Mouse (Mus musculus): ENCODE results near the gene Alpk3. TPM values are rescaled to one million over a fixed set of nuclear protein-coding genes. Genes with fewer than 3 reads are reported as not detected.
A peak's percentile ranks its signal among the peaks of the same experiment; 100 is the strongest.

The Alpk3 gene
- total RNA-seq, 1 experiment, result 3.3 TPM

DNA sequence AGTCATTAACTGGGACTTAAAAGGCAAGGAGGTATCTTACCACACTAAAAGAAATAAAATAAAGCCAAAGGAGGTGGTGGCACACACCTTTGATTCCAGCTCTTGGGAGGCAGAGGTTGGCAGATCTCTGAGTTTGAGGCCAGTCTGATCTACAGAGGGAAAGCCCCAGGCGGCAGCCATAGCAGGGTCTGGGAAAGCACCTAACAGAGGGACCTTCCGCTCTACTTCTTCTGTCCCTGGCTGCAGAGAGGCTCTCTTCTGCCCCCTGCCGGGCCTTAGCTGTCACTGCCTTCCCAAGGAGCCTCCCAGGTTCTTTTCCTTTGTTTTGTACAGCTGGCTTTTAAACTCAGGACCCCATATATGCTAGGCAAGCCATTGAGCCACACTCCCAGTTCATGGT, 97.6 kb downstream of the Alpk3 start:
- Histone ChIP-seq H3K9ac (ENCODE audit: insufficient read depth, low read depth, low read length, poor library complexity, severe bottlenecking) (no peak overlapping the region), H3K4me3 (ENCODE audit: insufficient read depth in 1 of 2, low read depth in 1 of 2, low read length in 2 of 2, poor library complexity in 1 of 2, severe bottlenecking in 1 of 2) (no peak overlapping the region)
- TF ChIP-seq ZC3H11A (IDR thresholded peaks at IDR 0.05; ENCODE audit: borderline replicate concordance, low read depth, low read length) (no peak; the same call in 1 of the 2 replicates), ZNF384 (IDR thresholded peaks at IDR 0.05; ENCODE audit: low read depth, low read length) (no peak), CHD2 (IDR thresholded peaks at IDR 0.05; ENCODE audit: low read depth, low read length) (no peak), HCFC1 (IDR thresholded peaks at IDR 0.05; ENCODE audit: borderline replicate concordance, insufficient read depth, low read length) (no peak), MAFK (IDR thresholded peaks at IDR 0.05; ENCODE audit: insufficient read depth, low read depth, low read length) (no peak)

More for the DNA sequence above, 97.6 kb downstream of the Alpk3 start:
- peaks cover 6% of the 10 kb centered on the region; the same call in 1 of the 2 replicates for H3K36me3 ChIP-seq (ENCODE audit: control insufficient read depth, insufficient read depth, low read length, poor library complexity, severe bottlenecking)
- no peaks in the 10 kb centered on the region for H3K9me3 ChIP-seq (ENCODE audit: control insufficient read depth, insufficient read depth, low read depth, low read length)
- in situ Hi-C loops (cut with MboI; ENCODE audit: low sequenced_read_pairs in 2 of 2, unreplicated experiment in 2 of 2), result loop anchor here (10.0 to 25.0 kb wide), 2 partner anchors 182 to 270 kb away; partner anchors contain the start of gene Rps17 (in 1 of the 2)
- peak; percentile 83 for DNase-seq (ENCODE audit: low read depth, low spot score)
- H3K4me1 ChIP-seq (ENCODE audit: control insufficient read depth in 2 of 2, insufficient read depth in 2 of 2, low read length in 2 of 2, poor library complexity in 1 of 2), result peaks cover 5 to 8% of the 10 kb centered on the region in 2 experiments; a peak in 3 of 4 replicates
- H3K27ac ChIP-seq (ENCODE audit: insufficient read depth, low read depth, low read length, poor library complexity, severe bottlenecking), result no peak overlapping the region

Other genes starting within 250 kb of the Alpk3 start
- gene Iqgap1, start 231.6 kb upstream of the Alpk3 start, total RNA-seq (2012; rRNA removed), result 135 and 170 TPM in 2 replicates
- 2.3 and 2.4 TPM in 2 replicates for gene Zscan2, start 196.7 kb upstream of the Alpk3 start, total RNA-seq (2012; rRNA removed)
- 38.2 and 41.5 TPM in 2 replicates for gene Wdr73, start 156.3 kb upstream of the Alpk3 start, total RNA-seq (2012; rRNA removed)
- gene Nmb, start 152.5 kb upstream of the Alpk3 start, total RNA-seq (2012; rRNA removed), result 17.4 and 23.2 TPM in 2 replicates
- gene Sec11a, start 109.8 kb upstream of the Alpk3 start, total RNA-seq (2012; rRNA removed), result 171 and 218 TPM in 2 replicates
- 6.3 and 8.2 TPM in 2 replicates for gene Zfp592, start 63.9 kb upstream of the Alpk3 start, total RNA-seq (2012; rRNA removed)
- 44.8 and 69.2 TPM in 2 replicates for gene Slc28a1, start 57.2 kb downstream of the Alpk3 start, total RNA-seq (2012; rRNA removed)
- gene Pde8a, start 156.0 kb downstream of the Alpk3 start, total RNA-seq (2012; rRNA removed), result 1.3 and 2.2 TPM in 2 replicates

Measured in ES-E14 (cell line).